Mouse (Mus musculus) liver, embryonic 14.5 days (tissue): ENCODE measurements at regions not wholly inside any gene's neighbourhood (a gene's known extent, or its start where the extent isn't known, plus 50 kb on each side); places are given as distances from the start of the nearest gene placed in this dataset.

Source experiments
- ATAC-seq: fragments of 200-750 bp; cut with Nextera tagmentation; 2 replicates; pipeline ENCODE4 v1.8.0; 2017; ENCODE audit warnings: moderate number of reproducible peaks, mild to moderate bottlenecking, moderate library complexity; ENCODE audit not compliant: insufficient read depth
- DNase-seq, 3 experiments: peaks; one replicate each; pipeline ENCODE4 v3.0.0-alpha.2; 2012 to 2013; ENCODE audit warnings: low read depth in 3 of 3, low spot score in 3 of 3
- H3K27ac ChIP-seq: fragments of 300-500 bp; sonication (generic); 2 replicates; pipeline ENCODE4 v1.5.1; 2014; ENCODE audit warnings: moderate library complexity, mild to moderate bottlenecking, control low read depth, inconsistent platforms
- H3K27me3 ChIP-seq: fragments of 300-500 bp; sonication (generic); 2 replicates; pipeline ENCODE4 v1.6.1; 2014; ENCODE audit warnings: mild to moderate bottlenecking, low read length, moderate library complexity; ENCODE audit not compliant: control insufficient read depth, insufficient read depth
- H3K36me3 ChIP-seq: fragments of 300-500 bp; sonication (generic); replicated peaks from 2 replicates; pipeline ENCODE4 v1.6.1; 2014; ENCODE audit warnings: low read depth; ENCODE audit not compliant: control insufficient read depth, insufficient read depth
- H3K4me1 ChIP-seq, 2 experiments: fragments of 200-500 bp in 1 of 2; fragments of 300-500 bp in 1 of 2; sonication (generic) in 1 of 2; replicated peaks; 2 replicates each; pipeline ENCODE4 v1.6.1; 2012 to 2014; ENCODE audit warnings: antibody characterized with exemption in 1 of 2, inconsistent platforms in 1 of 2, low read length in 1 of 2; ENCODE audit not compliant: control insufficient read depth in 2 of 2, insufficient read depth in 2 of 2
- H3K4me2 ChIP-seq: fragments of 300-500 bp; sonication (generic); 2 replicates; pipeline ENCODE4 v1.6.1; 2014; ENCODE audit warnings: low read depth, mild to moderate bottlenecking, control low read depth, moderate library complexity
- H3K4me3 ChIP-seq, 2 experiments: fragments of 200-500 bp in 1 of 2; fragments of 300-500 bp in 1 of 2; sonication (generic) in 1 of 2; 2 replicates each; pipeline ENCODE4 v1.5.1; 2012 to 2014; ENCODE audit warnings: low read depth in 2 of 2, low read length in 2 of 2, mild to moderate bottlenecking in 2 of 2, control low read depth in 1 of 2, inconsistent platforms in 1 of 2, moderate library complexity in 1 of 2; ENCODE audit not compliant: insufficient read depth in 1 of 2
- H3K9ac ChIP-seq: fragments of 300-500 bp; sonication (generic); replicated peaks from 2 replicates; pipeline ENCODE4 v1.6.1; 2014; ENCODE audit warnings: mild to moderate bottlenecking, control low read depth, moderate library complexity
- H3K9me3 ChIP-seq: fragments of 300-500 bp; sonication (generic); 2 replicates; pipeline ENCODE4 v1.6.1; 2016; ENCODE audit warnings: low read length, mixed read lengths; ENCODE audit not compliant: control insufficient read depth
- CTCF ChIP-seq: IDR thresholded peaks from 2 replicates; pipeline ENCODE4 v1.5.1; 2016; ENCODE audit warnings: antibody characterized with exemption, low read depth, control low read depth
- EP300 ChIP-seq: IDR thresholded peaks from 2 replicates; pipeline ENCODE4 v1.6.1; 2016; ENCODE audit warnings: antibody characterized with exemption, low read depth
- WGBS: fragments of 180-500 bp; shearing (Covaris S2); extraction: QIAGEN DNeasy Blood & Tissue Kit; methylation state at CpG from one replicate; pipeline ENCODE4 v1.1.7; 2014; ENCODE audit not compliant: insufficient replicate concordance; 5-methylcytosine and 5-hydroxymethylcytosine counted together

DNA sequence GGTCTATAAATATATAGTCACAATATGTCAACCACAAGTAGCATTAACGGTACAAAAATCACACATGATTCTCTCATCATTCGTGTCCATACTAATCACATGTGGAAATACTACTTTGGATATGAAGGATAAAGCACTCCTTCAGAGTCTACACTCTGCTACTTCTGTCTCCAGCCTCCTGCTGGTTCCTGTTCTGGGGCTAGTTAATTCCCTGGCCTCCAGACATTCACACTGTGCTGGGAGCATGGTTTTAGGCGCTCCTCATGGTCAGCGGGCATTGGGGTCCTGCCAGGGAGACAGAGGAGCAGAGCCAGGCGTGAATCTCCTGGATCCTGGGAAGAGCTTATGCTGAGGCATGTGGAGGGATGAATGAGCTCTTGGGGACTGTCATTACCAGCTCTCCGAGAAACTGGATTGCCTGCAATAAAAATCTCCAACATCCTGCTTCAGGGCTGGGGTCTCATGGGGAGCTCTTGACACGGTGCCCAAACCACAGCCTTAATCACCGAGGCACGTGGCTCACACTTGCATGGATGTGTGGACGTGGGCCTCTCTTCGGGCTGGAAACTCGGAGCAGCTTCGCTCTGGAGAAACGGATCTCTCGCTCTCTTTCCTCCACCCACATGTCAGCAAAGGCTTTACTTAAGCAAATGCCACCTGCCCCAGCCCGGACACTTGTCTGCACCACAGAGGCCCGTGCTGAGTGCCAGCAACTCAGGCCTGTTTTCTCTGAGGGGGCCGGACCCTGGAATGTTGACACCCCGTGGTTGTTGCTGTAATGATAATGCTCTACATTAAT lies 69.2 kb downstream of the Ackr3 start:
- TF ChIP-seq EP300 (no peak), CTCF (no peak)
- peak overlapping the region; percentile 92 for H3K27ac ChIP-seq
- ATAC-seq (no peak), DNase-seq (no peak)
- no peaks in the 10 kb centered on the region for H3K36me3 ChIP-seq
- H3K9ac ChIP-seq: no peak overlapping the region
- H3K4me3 ChIP-seq: no peak overlapping the region
- H3K4me2 ChIP-seq: no peak overlapping the region
- H3K27me3 ChIP-seq: peaks cover 1% of the 10 kb centered on the region; the same call in 1 of the 2 replicates
- peaks cover 27 to 43% of the 10 kb centered on the region in 2 experiments for H3K4me1 ChIP-seq
- WGBS: 71% methylated on average over 19 of the region's 19 CpGs
- no peaks in the 10 kb centered on the region for H3K9me3 ChIP-seq

DNA sequence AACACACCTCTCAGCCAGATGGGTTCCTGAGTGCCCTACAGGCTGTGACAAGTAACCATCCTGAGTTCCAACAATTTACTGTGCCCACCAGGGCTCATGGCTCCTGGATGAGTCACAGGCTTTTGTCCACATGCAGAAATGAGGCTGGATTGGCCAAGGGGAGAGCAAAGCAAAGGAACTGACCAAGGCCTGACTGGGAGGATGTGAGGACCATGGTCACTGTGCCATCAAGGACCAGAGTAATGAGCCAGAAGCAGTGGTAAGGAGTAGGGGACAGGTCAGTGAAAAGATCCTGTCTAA lies 69.8 kb downstream of the Ackr3 start:
- DNase-seq: no peak
- TF ChIP-seq CTCF (no peak), EP300 (no peak)
- no peaks in the 10 kb centered on the region for H3K9me3 ChIP-seq
- H3K9ac ChIP-seq: peak overlapping the region; percentile 45; the same call in 1 of the 2 replicates
- ATAC-seq: no peak
- H3K4me1 ChIP-seq: peaks cover 27 to 43% of the 10 kb centered on the region in 2 experiments
- 0 out of 2 replicates have a peak overlapping the region, but pooled peaks have one; percentile 6 for H3K4me2 ChIP-seq
- no peaks in the 10 kb centered on the region; the same call in 1 of the 2 replicates for H3K27me3 ChIP-seq
- H3K4me3 ChIP-seq: no peak overlapping the region
- H3K36me3 ChIP-seq: no peaks in the 10 kb centered on the region
- H3K27ac ChIP-seq: peak overlapping the region; percentile 92

DNA sequence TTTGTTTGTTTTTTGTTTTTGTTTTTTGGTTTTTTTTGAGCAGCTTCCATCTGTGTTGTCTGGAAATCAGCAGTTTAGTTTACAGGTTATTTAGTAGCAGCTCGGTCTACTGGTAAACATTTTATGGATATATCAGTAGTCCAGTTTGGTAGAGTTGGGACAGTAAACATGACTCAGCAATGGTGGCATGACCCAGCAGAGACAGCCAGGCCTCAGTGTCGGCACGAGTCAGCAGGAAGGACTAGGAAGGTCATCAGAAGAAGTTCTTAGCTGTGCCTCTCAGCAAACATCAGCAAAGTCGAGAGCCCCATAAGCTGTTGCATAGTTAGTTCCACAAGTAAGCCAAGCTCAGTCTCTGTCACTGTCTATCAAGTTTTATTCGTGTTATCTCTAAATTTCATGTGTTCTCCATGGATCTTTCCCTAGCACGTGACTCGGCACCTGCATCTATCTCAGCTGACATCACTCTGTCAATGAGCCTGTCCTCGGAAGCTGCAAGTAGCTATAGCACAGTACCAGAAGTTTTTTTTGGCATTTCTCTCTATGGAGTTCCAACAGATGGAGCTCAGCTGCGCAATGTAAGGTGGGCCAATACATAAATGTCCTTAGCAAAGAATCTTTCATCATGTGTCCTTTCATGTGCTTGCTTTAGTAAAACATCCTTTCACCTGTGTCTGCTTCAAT lies 71.3 kb downstream of the Ackr3 start:
- Histone ChIP-seq H3K4me1 (peaks cover 27 to 44% of the 10 kb centered on the region in 2 experiments), H3K4me2 (peak overlapping the region; percentile 57), H3K9ac (peak overlapping the region; percentile 69), H3K27me3 (no peaks in the 10 kb centered on the region), H3K27ac (peak overlapping the region; percentile 92), H3K4me3 (peak overlapping the region; percentile 8 to 23; a peak in 2 of 4 replicates), H3K36me3 (no peaks in the 10 kb centered on the region), H3K9me3 (no peaks in the 10 kb centered on the region)
- DNase-seq (peak; percentile 61 to 72 (median 68)), ATAC-seq (peak; percentile 88)
- TF ChIP-seq CTCF: no peak
- TF ChIP-seq EP300: peak; percentile 73
- WGBS: 47% methylated on average over 9 of the region's 9 CpGs

DNA sequence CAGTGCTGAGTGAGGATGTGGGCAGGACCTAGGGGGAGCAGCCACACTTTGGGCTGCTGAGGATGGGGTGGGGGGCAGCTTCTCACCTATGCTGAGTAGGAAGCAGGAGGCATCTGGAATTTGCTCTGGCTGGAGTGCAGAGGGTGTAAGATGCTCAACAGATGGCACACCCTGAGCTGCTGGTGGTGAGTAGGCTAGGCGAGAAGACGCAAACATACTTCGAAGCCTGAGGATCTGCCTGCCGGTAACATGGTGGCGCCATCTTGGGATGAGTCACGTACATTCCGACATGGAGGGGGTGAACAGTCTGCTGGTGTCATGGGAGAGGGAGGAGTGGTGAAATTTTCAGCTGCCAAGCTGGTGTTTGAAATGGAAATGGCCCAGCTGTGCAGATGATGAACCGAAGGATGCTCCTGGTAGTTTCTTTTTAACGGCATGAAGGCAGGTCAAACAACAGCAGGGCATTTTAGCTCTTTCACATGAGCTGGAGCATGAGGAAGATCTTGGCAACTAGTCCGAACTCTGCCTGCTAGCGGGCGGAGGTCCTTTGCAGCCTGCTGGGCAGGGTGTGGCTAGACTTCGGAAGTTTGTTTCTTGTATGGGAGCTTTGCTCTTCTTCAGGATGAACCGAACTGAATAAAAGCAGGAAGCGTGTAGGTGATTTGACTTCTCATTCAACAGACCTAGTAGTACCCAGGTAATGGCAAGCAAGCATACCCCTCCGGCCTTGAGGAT lies 72.2 kb downstream of the Ackr3 start:
- peak overlapping the region; percentile 69 for H3K9ac ChIP-seq
- H3K36me3 ChIP-seq: no peaks in the 10 kb centered on the region
- no peaks in the 10 kb centered on the region for H3K27me3 ChIP-seq
- no peaks in the 10 kb centered on the region for H3K9me3 ChIP-seq
- peak overlapping the region; percentile 92 for H3K27ac ChIP-seq
- TF ChIP-seq CTCF (peak; percentile 20; the same call in 1 of the 2 replicates), EP300 (no peak)
- ATAC-seq (peak; percentile 36; the same call in 1 of the 2 replicates), DNase-seq (no peak)
- peak overlapping the region in 1 of 2 experiments; percentile 23; a peak in 1 of 4 replicates for H3K4me3 ChIP-seq
- peaks cover 34 to 50% of the 10 kb centered on the region in 2 experiments for H3K4me1 ChIP-seq
- peak overlapping the region; percentile 57 for H3K4me2 ChIP-seq
- 83% methylated on average over 16 of the region's 16 CpGs for WGBS
